ENCODE assay signal across 7 mouse cellular contexts in the genomic region with DNA sequence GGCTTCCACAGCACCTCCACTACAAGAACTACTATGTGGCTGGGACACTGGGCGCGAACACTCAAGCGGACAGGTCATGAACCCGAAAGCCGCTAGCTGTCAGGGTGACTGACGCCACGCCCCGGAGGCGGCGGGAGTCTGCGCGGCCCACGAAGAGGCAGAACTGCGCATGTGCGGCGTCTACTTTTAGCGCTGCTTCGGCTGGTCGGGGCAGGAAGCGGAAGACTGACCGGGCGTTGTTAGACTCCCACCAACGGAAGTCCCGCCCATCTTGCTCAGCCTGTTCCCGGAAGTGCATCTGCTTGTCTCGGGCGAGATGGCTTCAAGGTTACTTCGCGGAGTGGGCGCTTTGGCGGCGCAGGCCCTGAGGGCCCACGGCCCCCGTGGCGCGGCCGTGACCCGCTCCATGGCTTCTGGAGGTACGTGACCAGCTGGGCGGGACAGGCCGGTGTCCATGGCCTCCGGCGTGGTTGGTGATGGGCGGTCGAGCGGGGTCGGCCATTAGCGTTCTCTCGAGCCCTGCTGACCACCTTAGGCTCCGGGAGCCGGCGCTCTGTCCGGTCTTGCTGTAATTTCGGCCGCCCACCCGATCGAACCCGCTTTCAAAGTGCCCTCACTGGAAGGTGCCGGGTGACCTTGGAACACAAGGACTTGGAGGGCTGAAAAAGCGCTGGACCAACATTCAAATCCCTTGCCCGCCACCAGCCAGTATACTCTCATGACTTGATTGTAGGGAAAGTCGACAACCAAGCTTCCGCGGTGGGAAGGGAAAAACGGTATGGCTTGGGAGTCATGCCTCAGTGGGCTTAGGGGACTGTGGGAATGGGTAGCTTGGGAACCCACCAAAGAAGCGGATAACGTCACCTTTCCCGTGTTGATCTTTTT. TPM values are rescaled to one million over a fixed set of nuclear protein-coding genes. Genes with fewer than 3 reads are reported as not detected.
A peak's percentile ranks its signal among the peaks of the same experiment; 100 is the strongest.
DNase-seq lines count a peak whose midpoint lies in the region; ATAC-seq and TF ChIP-seq lines count a peak whose summit lies in the region.

A gene (plus strand): TSS at position 179 of the 885 bp plus-strand sequence.

- H3K9me3 ChIP-seq in embryonic facial prominence, embryonic 10.5 days = no peaks in the 10 kb centered on the region
- H3K9me3 ChIP-seq in intestine, postnatal 0 days (ENCODE audit: control insufficient read depth) = no peaks in the 10 kb centered on the region
- no peaks in the 10 kb centered on the region for H3K9me3 ChIP-seq in midbrain, embryonic 12.5 days

- peak within 1 kb of the TSS; percentile 73 for H3K4me2 ChIP-seq in intestine, postnatal 0 days (replicated peaks; ENCODE audit: low read depth)
- peak within 1 kb of the TSS; percentile 82 for H3K4me2 ChIP-seq in midbrain, embryonic 12.5 days (replicated peaks)

- peak within 1 kb of the TSS; percentile 84 for H3K4me3 ChIP-seq in embryonic facial prominence, embryonic 10.5 days
- H3K4me3 ChIP-seq in intestine, postnatal 0 days (ENCODE audit: low read depth, low read length) = peak within 1 kb of the TSS; percentile 59
- peak within 1 kb of the TSS; percentile 69 for H3K4me3 ChIP-seq in midbrain, embryonic 12.5 days
- H3K4me3 ChIP-seq in small intestine, adult 2 months (ENCODE audit: low read depth, low read length) = peak within 1 kb of the TSS; percentile 95

- under 1% methylated on average over 68 of the region's 68 CpGs for WGBS in embryonic facial prominence, embryonic 10.5 days
- WGBS in intestine, postnatal 0 days = 2% methylated on average over 67 of the region's 68 CpGs
- WGBS in midbrain, embryonic 12.5 days = under 1% methylated on average over 68 of the region's 68 CpGs
- under 1% methylated on average over 68 of the region's 68 CpGs for WGBS in small intestine, adult 2 months

- 0 out of 2 replicates have a peak, but pooled peaks have one; percentile 35 for TF ChIP-seq POLR2A in small intestine, adult 2 months (IDR thresholded peaks at IDR 0.05; ENCODE audit: low read depth, low read length)

- H3K9ac ChIP-seq in intestine, postnatal 0 days (ENCODE audit: low read depth, low read length) = peak within 1 kb of the TSS; percentile 71
- peak within 1 kb of the TSS; percentile 78 for H3K9ac ChIP-seq in midbrain, embryonic 12.5 days (replicated peaks)

- H3K36me3 ChIP-seq in embryonic facial prominence, embryonic 10.5 days (replicated peaks) = peaks cover 27% of the 10 kb centered on the region
- peaks cover 20% of the 10 kb centered on the region for H3K36me3 ChIP-seq in intestine, postnatal 0 days (ENCODE audit: control insufficient read depth, insufficient read depth)
- peaks cover 24% of the 10 kb centered on the region for H3K36me3 ChIP-seq in midbrain, embryonic 12.5 days
- H3K36me3 ChIP-seq in small intestine, adult 2 months (ENCODE audit: control insufficient read depth, insufficient read depth, low read length) = peaks cover 17% of the 10 kb centered on the region

- intact Hi-C loops in left cerebral cortex, postnatal 4 days (cut with DNase I) = loop anchor here (5.0 kb wide), 1 partner anchor 144 kb away; a partner anchor contains a TSS

- DNase-seq in adrenal gland, postnatal 10 days = peak; percentile 97
- peak; percentile 98 for DNase-seq in embryonic facial prominence, embryonic 10.5 days (ENCODE audit: low spot score)
- DNase-seq in gonadal fat pad, adult 2 months (ENCODE audit: low read depth) = peak; percentile 70
- peak; percentile 97 for DNase-seq in left cerebral cortex, postnatal 4 days

- no peaks in the 10 kb centered on the region for H3K27me3 ChIP-seq in embryonic facial prominence, embryonic 10.5 days (replicated peaks; ENCODE audit: low read depth, poor library complexity, severe bottlenecking)
- H3K27me3 ChIP-seq in intestine, postnatal 0 days (replicated peaks; ENCODE audit: control insufficient read depth, insufficient read depth, low read length) = no peaks in the 10 kb centered on the region
- H3K27me3 ChIP-seq in midbrain, embryonic 12.5 days = no peaks in the 10 kb centered on the region
- H3K27me3 ChIP-seq in small intestine, adult 2 months (ENCODE audit: control insufficient read depth, insufficient read depth, low read length) = no peaks in the 10 kb centered on the region

- peak; percentile 96 for ATAC-seq in intestine, postnatal 0 days
- ATAC-seq in midbrain, embryonic 12.5 days (ENCODE audit: low FRiP score, low read depth) = peak; percentile 96

- H3K4me1 ChIP-seq in embryonic facial prominence, embryonic 10.5 days = peaks cover 17% of the 10 kb centered on the region
- no peaks in the 10 kb centered on the region for H3K4me1 ChIP-seq in intestine, postnatal 0 days (replicated peaks; ENCODE audit: control insufficient read depth, insufficient read depth, low read length)
- peaks cover 14% of the 10 kb centered on the region for H3K4me1 ChIP-seq in midbrain, embryonic 12.5 days
- H3K4me1 ChIP-seq in small intestine, adult 2 months (ENCODE audit: control insufficient read depth, insufficient read depth, insufficient read length, low read length) = peaks cover 7% of the 10 kb centered on the region; the same call in 1 of the 2 replicates

- TF ChIP-seq CTCF in intestine, postnatal 0 days (IDR thresholded peaks at IDR 0.05; ENCODE audit: low read depth) = no peak
- TF ChIP-seq CTCF in small intestine, adult 2 months (IDR thresholded peaks at IDR 0.05; ENCODE audit: extremely low read depth, insufficient read length, insufficient replicate concordance, low read depth, low read length) = no peak

- H3K27ac ChIP-seq in embryonic facial prominence, embryonic 10.5 days (replicated peaks) = peak within 1 kb of the TSS; percentile 85
- peak within 1 kb of the TSS; percentile 66 for H3K27ac ChIP-seq in intestine, postnatal 0 days (ENCODE audit: low read depth, low read length)
- 0 out of 2 replicates have a peak within 1 kb of the TSS, but pooled peaks have one; percentile 17 for H3K27ac ChIP-seq in midbrain, embryonic 12.5 days (replicated peaks)
- peak within 1 kb of the TSS; percentile 73 for H3K27ac ChIP-seq in small intestine, adult 2 months (ENCODE audit: insufficient read depth, low read depth, low read length)

RNA-seq across cellular contexts. Expression of the gene that starts here (rescaled TPM):
- 1,000 to 10,000 TPM; 1,610 to 1,679 TPM for total RNA-seq in adrenal gland, postnatal 10 days (2021)
- polyA plus RNA-seq in embryonic facial prominence, embryonic 10.5 days (2016; fragmentation: Nextera tagmentation; extraction: Ambion mirVana) = 515 and 522 TPM in 2 replicates
- polyA plus RNA-seq in gonadal fat pad, adult 2 months (2012; rRNA removed) = 453 and 480 TPM in 2 replicates
- 1,149 and 1,162 TPM in 2 replicates for polyA plus RNA-seq in intestine, postnatal 0 days (2015; fragmentation: Nextera tagmentation; extraction: Ambion mirVana)
- 100 to 1,000 TPM; 457 to 466 TPM for total RNA-seq in left cerebral cortex, postnatal 4 days (2021)
- polyA plus RNA-seq in midbrain, embryonic 12.5 days (2016; fragmentation: Nextera tagmentation; extraction: Ambion mirVana) = 466 and 473 TPM in 2 replicates
- polyA plus RNA-seq in small intestine, adult 2 months (2012; rRNA removed) = 1,137 and 1,468 TPM in 2 replicates

Comparison
In these comparisons a context has a peak if more than half of its experiments do, and no peak if none do; other contexts are left out.
1. Peak in every context shown above with its lines: DNase-seq, ATAC-seq, H3K4me3 ChIP-seq and H3K27ac ChIP-seq.
2. H3K27ac ChIP-seq: peak in every context shown above with its lines; median percentile 85 in embryonic facial prominence, embryonic 10.5 days; 73 in small intestine, adult 2 months; 66 in intestine, postnatal 0 days; 17 in midbrain, embryonic 12.5 days.